Mouse (Mus musculus): ENCODE measurements around the gene Clca4b. TPM values are rescaled to one million over a fixed set of nuclear protein-coding genes. Genes with fewer than 3 reads are reported as not detected.

The Clca4b gene
- total and polyA plus RNA-seq, 3 experiments, result 0.03 TPM; not detected in 2

DNA sequence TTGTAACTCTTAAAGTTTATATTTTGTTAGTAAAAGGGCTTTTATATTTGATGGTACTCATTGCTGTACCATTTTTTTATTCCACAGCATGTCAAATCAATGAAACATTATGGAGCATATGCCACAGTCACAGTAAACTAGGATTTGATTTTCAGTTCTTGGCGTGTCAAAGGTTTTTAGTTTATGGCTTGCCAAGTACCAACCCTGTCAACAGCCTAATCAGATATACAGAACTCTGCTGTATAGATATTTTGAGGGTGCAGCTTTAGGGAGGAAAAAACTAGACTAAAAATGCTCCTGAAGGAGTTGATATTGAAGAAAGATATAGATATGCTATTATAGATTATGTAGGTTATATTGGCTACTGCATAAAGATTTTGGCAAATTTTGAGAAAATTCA is 37.4 kb upstream of the Clca4b start:
- Histone ChIP-seq H3K9ac (ENCODE audit: control insufficient read depth, low read depth, low read length, poor library complexity, severe bottlenecking) (no peak overlapping the region), H3K4me3 (ENCODE audit: control insufficient read depth in 1 of 2, insufficient read depth in 1 of 2, low read depth in 2 of 2, low read length in 2 of 2) (no peak overlapping the region), H3K27ac (ENCODE audit: control insufficient read depth, low read depth, low read length) (no peak overlapping the region), H3K36me3 (ENCODE audit: control insufficient read depth in 1 of 2, insufficient read depth in 2 of 2, low read length in 2 of 2) (no peaks in the 10 kb centered on the region), H3K27me3 (ENCODE audit: control insufficient read depth in 1 of 2, insufficient read depth in 2 of 2, low read length in 2 of 2) (no peaks in the 10 kb centered on the region), H3K9me3 (replicated peaks; ENCODE audit: insufficient read depth, low read length) (no peaks in the 10 kb centered on the region), H3K4me1 (ENCODE audit: control insufficient read depth in 1 of 2, insufficient read depth in 2 of 2, low read length in 2 of 2) (no peaks in the 10 kb centered on the region), H3K79me2 (ENCODE audit: control insufficient read depth, insufficient read depth, low read length, poor library complexity) (no peaks in the 10 kb centered on the region)
- TF ChIP-seq ZKSCAN1 (IDR thresholded peaks at IDR 0.05; ENCODE audit: low read depth, low read length), result no peak
- TF ChIP-seq MAX (IDR thresholded peaks at IDR 0.05; ENCODE audit: low read length), result no peak
- no peak for TF ChIP-seq MAFK (IDR thresholded peaks at IDR 0.05; ENCODE audit: borderline replicate concordance, low read depth, low read length)
- no peak for DNase-seq (ENCODE audit: low read depth, low spot score)

DNA sequence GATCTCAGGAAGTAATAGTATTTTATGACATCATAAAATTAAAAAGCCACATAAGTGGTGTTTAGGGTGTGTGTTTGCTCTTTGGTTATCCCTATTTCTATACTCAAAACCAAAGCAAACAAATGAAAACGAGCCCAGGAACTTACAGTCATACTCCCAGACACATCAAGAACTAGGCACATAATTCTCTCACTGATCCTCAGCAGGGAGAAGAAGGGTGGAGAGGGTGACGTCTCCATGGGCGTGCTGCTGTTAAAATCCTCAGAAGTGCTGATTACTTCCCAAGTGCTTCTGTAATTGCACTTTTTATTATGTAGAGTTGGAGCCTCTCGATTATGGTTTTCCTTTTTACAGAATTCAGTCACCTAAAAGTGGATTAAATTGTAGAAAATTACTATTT is 33.7 kb upstream of the Clca4b start:
- H3K4me3 ChIP-seq (ENCODE audit: control insufficient read depth in 1 of 2, insufficient read depth in 1 of 2, low read depth in 2 of 2, low read length in 2 of 2), result no peak overlapping the region
- H3K4me1 ChIP-seq (ENCODE audit: control insufficient read depth in 1 of 2, insufficient read depth in 2 of 2, low read length in 2 of 2), result no peaks in the 10 kb centered on the region
- H3K9ac ChIP-seq (ENCODE audit: control insufficient read depth, low read depth, low read length, poor library complexity, severe bottlenecking), result no peak overlapping the region
- no peak overlapping the region for H3K27ac ChIP-seq (ENCODE audit: control insufficient read depth, low read depth, low read length)
- TF ChIP-seq ZKSCAN1 (IDR thresholded peaks at IDR 0.05; ENCODE audit: low read depth, low read length) (no peak), ZNF384 (IDR thresholded peaks at IDR 0.05; ENCODE audit: low read depth, low read length) (no peak), USF1 (IDR thresholded peaks at IDR 0.05; ENCODE audit: low read depth, low read length) (no peak), SIN3A (IDR thresholded peaks at IDR 0.05; ENCODE audit: low read length) (no peak), RCOR1 (IDR thresholded peaks at IDR 0.05; ENCODE audit: low read depth, low read length) (no peak), GATA1 (IDR thresholded peaks at IDR 0.05; ENCODE audit: low read depth, low read length) (no peak), TBP (IDR thresholded peaks at IDR 0.05; ENCODE audit: low read depth, low read length) (no peak), TAL1 (IDR thresholded peaks at IDR 0.05; ENCODE audit: low read length) (no peak), EP300 (IDR thresholded peaks at IDR 0.05; ENCODE audit: low read depth in 1 of 2, low read length in 2 of 2) (no peak), ZMIZ1 (IDR thresholded peaks at IDR 0.05; ENCODE audit: low read depth, low read length) (no peak), CHD1 (IDR thresholded peaks at IDR 0.05; ENCODE audit: low read depth, low read length) (no peak), ELF1 (IDR thresholded peaks at IDR 0.05; ENCODE audit: low read depth, low read length) (no peak), MYB (IDR thresholded peaks at IDR 0.05; ENCODE audit: low read depth, low read length) (no peak)
- H3K27me3 ChIP-seq (ENCODE audit: control insufficient read depth in 1 of 2, insufficient read depth in 2 of 2, low read length in 2 of 2), result no peaks in the 10 kb centered on the region
- H3K79me2 ChIP-seq (ENCODE audit: control insufficient read depth, insufficient read depth, low read length, poor library complexity), result no peaks in the 10 kb centered on the region
- no peaks in the 10 kb centered on the region for H3K9me3 ChIP-seq (replicated peaks; ENCODE audit: insufficient read depth, low read length)
- no peak for DNase-seq (ENCODE audit: low read depth, low spot score)
- no peaks in the 10 kb centered on the region for H3K36me3 ChIP-seq (ENCODE audit: control insufficient read depth in 1 of 2, insufficient read depth in 2 of 2, low read length in 2 of 2)

DNA sequence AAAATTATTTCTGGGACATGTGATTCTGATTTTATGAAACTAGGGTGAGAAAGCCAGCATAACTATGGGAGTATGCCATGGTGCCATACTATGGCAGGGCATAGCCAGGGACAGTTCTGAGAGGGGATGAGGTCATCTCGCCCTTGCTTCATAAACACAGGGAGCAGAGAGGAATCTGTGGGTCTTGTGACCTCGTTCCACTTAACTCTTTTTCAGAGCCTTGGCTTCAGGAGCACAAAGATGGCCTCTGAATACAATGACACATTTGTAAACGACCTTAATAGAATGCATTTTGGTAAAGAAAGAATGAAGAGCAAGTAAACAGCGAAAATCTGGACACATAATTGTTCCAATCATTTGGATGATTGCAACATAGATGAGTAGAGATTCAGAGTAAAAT is 18.5 kb upstream of the Clca4b start:
- no peak for DNase-seq (ENCODE audit: low read depth, low spot score)
- Histone ChIP-seq H3K27ac (ENCODE audit: control insufficient read depth, low read depth, low read length) (no peak overlapping the region), H3K36me3 (ENCODE audit: control insufficient read depth in 1 of 2, insufficient read depth in 2 of 2, low read length in 2 of 2) (no peaks in the 10 kb centered on the region), H3K9me3 (replicated peaks; ENCODE audit: insufficient read depth, low read length) (no peaks in the 10 kb centered on the region), H3K9ac (ENCODE audit: control insufficient read depth, low read depth, low read length, poor library complexity, severe bottlenecking) (no peak overlapping the region), H3K4me3 (ENCODE audit: control insufficient read depth in 1 of 2, insufficient read depth in 1 of 2, low read depth in 2 of 2, low read length in 2 of 2) (no peak overlapping the region), H3K79me2 (ENCODE audit: control insufficient read depth, insufficient read depth, low read length, poor library complexity) (no peaks in the 10 kb centered on the region), H3K27me3 (ENCODE audit: control insufficient read depth in 1 of 2, insufficient read depth in 2 of 2, low read length in 2 of 2) (no peaks in the 10 kb centered on the region), H3K4me1 (ENCODE audit: control insufficient read depth in 1 of 2, insufficient read depth in 2 of 2, low read length in 2 of 2) (no peaks in the 10 kb centered on the region)
- TF ChIP-seq ZMIZ1 (IDR thresholded peaks at IDR 0.05; ENCODE audit: low read depth, low read length), result no peak
- TF ChIP-seq ZC3H11A (IDR thresholded peaks at IDR 0.05; ENCODE audit: low read depth, low read length), result no peak
- TF ChIP-seq GABPA (IDR thresholded peaks at IDR 0.05; ENCODE audit: low read depth, low read length), result no peak
- no peak for TF ChIP-seq RCOR1 (IDR thresholded peaks at IDR 0.05; ENCODE audit: low read depth, low read length)
- TF ChIP-seq ETS1 (IDR thresholded peaks at IDR 0.05; ENCODE audit: low read depth, low read length), result no peak
- no peak for TF ChIP-seq CHD2 (IDR thresholded peaks at IDR 0.05; ENCODE audit: low read length)
- TF ChIP-seq MAZ (IDR thresholded peaks at IDR 0.05; ENCODE audit: low read depth, low read length), result no peak
- TF ChIP-seq JUND (IDR thresholded peaks at IDR 0.05; ENCODE audit: low read depth, low read length), result no peak
- no peak for TF ChIP-seq HCFC1 (IDR thresholded peaks at IDR 0.05; ENCODE audit: low read depth, low read length)
- no peak for TF ChIP-seq USF1 (IDR thresholded peaks at IDR 0.05; ENCODE audit: low read depth, low read length)
- TF ChIP-seq TCF12 (IDR thresholded peaks at IDR 0.05; ENCODE audit: low read depth, low read length), result no peak
- no peak for TF ChIP-seq ZNF384 (IDR thresholded peaks at IDR 0.05; ENCODE audit: low read depth, low read length)
- no peak for TF ChIP-seq BHLHE40 (IDR thresholded peaks at IDR 0.05; ENCODE audit: borderline replicate concordance, low read depth, low read length)
- no peak for TF ChIP-seq MEF2A (IDR thresholded peaks at IDR 0.05; ENCODE audit: extremely low read depth, insufficient replicate concordance, low read depth, low read length, poor library complexity, severe bottlenecking)
- no peak for TF ChIP-seq TBP (IDR thresholded peaks at IDR 0.05; ENCODE audit: low read depth, low read length)
- TF ChIP-seq MAX (IDR thresholded peaks at IDR 0.05; ENCODE audit: low read length), result no peak
- no peak for TF ChIP-seq CTCF (IDR thresholded peaks at IDR 0.05 in 2 of 3, conservative IDR thresholded peaks at IDR 0.05 in 1 of 3; ENCODE audit: control insufficient read depth in 1 of 3, insufficient read depth in 1 of 3, low read depth in 2 of 3, low read length in 3 of 3, poor library complexity in 1 of 3, severe bottlenecking in 1 of 3)
- TF ChIP-seq SMC3 (IDR thresholded peaks at IDR 0.05; ENCODE audit: low read depth, low read length), result no peak
- no peak for TF ChIP-seq MYB (IDR thresholded peaks at IDR 0.05; ENCODE audit: low read depth, low read length)
